In the genomic region with DNA sequence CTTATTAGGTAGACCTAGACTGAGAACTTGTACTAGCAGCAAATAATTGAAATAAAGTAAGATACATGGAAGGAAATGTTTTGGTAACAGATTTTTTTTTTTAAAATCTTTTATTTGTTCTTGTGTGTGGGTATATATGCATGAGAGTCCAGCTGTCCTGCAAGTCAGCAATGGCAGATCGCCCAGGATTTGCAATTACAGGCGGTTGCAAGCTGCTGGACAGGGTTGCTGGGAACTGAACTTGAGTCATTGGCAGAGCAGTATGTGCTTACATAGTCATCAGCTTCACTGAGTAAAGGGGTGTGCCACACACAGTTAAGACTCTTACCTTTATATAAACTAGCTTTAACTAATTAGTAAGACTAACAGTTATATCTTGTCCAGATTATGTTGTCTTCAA, we compare ENCODE assay signal across 23 mouse cellular contexts.
DNase-seq lines count a peak whose midpoint lies in the region; ATAC-seq and TF ChIP-seq lines count a peak whose summit lies in the region.
"Had no signal": no experiment of that assay in that cellular context is flagged by ENCODE, and none has a peak within 500 bp of the region (broad histone marks: within the 10 kb centered on the region; RNA-seq: fewer than 3 reads in every experiment).

No protein-coding gene starts in this region.

- no peak overlapping the region for H3K4me3 ChIP-seq in gastrocnemius, adult 2 months
- no peak overlapping the region for H3K4me3 ChIP-seq in liver, adult 2 months (ENCODE audit: insufficient read depth, low read depth, low read length)
- no peak overlapping the region for H3K4me3 ChIP-seq in liver, embryonic 12.5 days
- H3K4me3 ChIP-seq in forebrain, embryonic 10.5 days = no peak overlapping the region
- H3K4me3 ChIP-seq: hindbrain, embryonic 10.5 days; hindbrain, embryonic 13.5 days had no signal

- H3K4me2 ChIP-seq in liver, embryonic 12.5 days = no peak overlapping the region
- H3K4me2 ChIP-seq: heart, embryonic 11.5 days; hindbrain, embryonic 13.5 days had no signal

- no peak for TF ChIP-seq POLR2A in liver, adult 2 months (IDR thresholded peaks at IDR 0.05; ENCODE audit: extremely low read depth, insufficient read depth, low read length)
- no peak for TF ChIP-seq POLR2A in brain, embryonic 14.5 days (IDR thresholded peaks at IDR 0.05; ENCODE audit: borderline replicate concordance, extremely low read depth, insufficient read depth, insufficient read length, poor library complexity, severe bottlenecking)

- no peak for TF ChIP-seq CTCF in gastrocnemius, adult 2 months (IDR thresholded peaks at IDR 0.05)
- no peak for TF ChIP-seq CTCF in liver, adult 2 months (IDR thresholded peaks at IDR 0.05; ENCODE audit: low read depth, low read length)
- TF ChIP-seq CTCF in brain, embryonic 14.5 days (IDR thresholded peaks at IDR 0.05; ENCODE audit: borderline replicate concordance, extremely low read depth, insufficient read depth, insufficient read length) = no peak

- no peaks in the 10 kb centered on the region for H3K36me3 ChIP-seq in liver, adult 2 months (ENCODE audit: control insufficient read depth, insufficient read depth, low read length)
- H3K36me3 ChIP-seq in liver, embryonic 12.5 days = no peaks in the 10 kb centered on the region
- no peaks in the 10 kb centered on the region for H3K36me3 ChIP-seq in forebrain, embryonic 10.5 days (replicated peaks)
- H3K36me3 ChIP-seq: hindbrain, embryonic 10.5 days; hindbrain, embryonic 13.5 days had no signal

- H3K79me2 ChIP-seq in liver, adult 2 months (ENCODE audit: control insufficient read depth, insufficient read depth, low read length) = peaks cover 23% of the 10 kb centered on the region

- H3K27me3 ChIP-seq in liver, adult 2 months (ENCODE audit: control insufficient read depth, insufficient read depth, low read length) = no peaks in the 10 kb centered on the region
- no peaks in the 10 kb centered on the region for H3K27me3 ChIP-seq in liver, embryonic 12.5 days (replicated peaks)
- H3K27me3 ChIP-seq in forebrain, embryonic 10.5 days (ENCODE audit: poor library complexity, severe bottlenecking) = no peaks in the 10 kb centered on the region
- H3K27me3 ChIP-seq: hindbrain, embryonic 13.5 days; Patski had no signal

- no peak for ATAC-seq in liver, embryonic 12.5 days
- ATAC-seq: forebrain, embryonic 14.5 days; forebrain, postnatal 0 days; hindbrain, embryonic 16.5 days; intestine, postnatal 0 days; Patski had no signal

- peak; percentile 25 for DNase-seq in gastrocnemius, adult 2 months
- no peak for DNase-seq in gastrocnemius, postnatal 4 days (ENCODE audit: low spot score in 2 of 2)
- peak; percentile 57 for DNase-seq in liver, adult 2 months (ENCODE audit: extremely low read depth, low read depth, low spot score)
- DNase-seq in 416B (ENCODE audit: low read depth) = peak; percentile 33
- DNase-seq in brain, embryonic 14.5 days (ENCODE audit: low read depth) = peak; percentile 22
- no peak for DNase-seq in forebrain, embryonic 10.5 days (ENCODE audit: extremely low spot score, low spot score)
- DNase-seq in left cerebral cortex, adult 18-20 months (ENCODE audit: low spot score in 2 of 2) = no peak
- DNase-seq: adrenal gland, adult 2 months; adrenal gland, postnatal 14 days; cerebellum, adult 11-12 months; cerebellum, adult 8-10 months; cerebellum, postnatal 36 days; forebrain, postnatal 0 days; gastrocnemius, postnatal 25 days; heart, postnatal 36 days had no signal

- H3K9ac ChIP-seq in liver, adult 2 months (ENCODE audit: low read depth, low read length) = no peak overlapping the region
- no peak overlapping the region for H3K9ac ChIP-seq in liver, embryonic 12.5 days
- H3K9ac ChIP-seq: forebrain, postnatal 0 days; hindbrain, embryonic 13.5 days had no signal

- H3K9me3 ChIP-seq in liver, embryonic 12.5 days (replicated peaks) = no peaks in the 10 kb centered on the region
- no peaks in the 10 kb centered on the region for H3K9me3 ChIP-seq in forebrain, embryonic 10.5 days
- H3K9me3 ChIP-seq: hindbrain, embryonic 10.5 days; hindbrain, embryonic 13.5 days had no signal

- H3K27ac ChIP-seq in gastrocnemius, adult 2 months = no peak overlapping the region
- no peak overlapping the region for H3K27ac ChIP-seq in liver, adult 2 months (replicated peaks; ENCODE audit: insufficient read depth, low read depth, low read length)
- H3K27ac ChIP-seq in liver, embryonic 12.5 days = no peak overlapping the region
- H3K27ac ChIP-seq in forebrain, embryonic 10.5 days = no peak overlapping the region
- H3K27ac ChIP-seq: hindbrain, embryonic 10.5 days; hindbrain, embryonic 13.5 days had no signal

- intact Hi-C loops in gastrocnemius, adult 2 months (cut with DNase I) = no loop called here

- WGBS in liver, adult 2 months = 59% methylated on average over 2 of the region's 2 CpGs
- WGBS in liver, embryonic 12.5 days (ENCODE audit: insufficient replicate concordance) = 84% methylated on average over 2 of the region's 2 CpGs
- WGBS in forebrain, embryonic 10.5 days = 89% methylated on average over 2 of the region's 2 CpGs

- peaks cover 10% of the 10 kb centered on the region for H3K4me1 ChIP-seq in liver, adult 2 months (ENCODE audit: control insufficient read depth, insufficient read depth, low read length)
- H3K4me1 ChIP-seq in liver, embryonic 12.5 days = peaks cover 26% of the 10 kb centered on the region
- H3K4me1 ChIP-seq in forebrain, embryonic 10.5 days = peaks cover 23% of the 10 kb centered on the region

Comparison
In these comparisons a context has a peak if more than half of its experiments do, and no peak if none do; other contexts are left out.
1. DNase-seq: peak in gastrocnemius, adult 2 months (single experiment), liver, adult 2 months (single experiment), 416B (single experiment) and brain, embryonic 14.5 days (single experiment); none in gastrocnemius, postnatal 4 days (0 of 2), forebrain, embryonic 10.5 days (single experiment) and left cerebral cortex, adult 18-20 months (0 of 2).